Mouse (Mus musculus): ENCODE data around the gene Osbpl7.

Osbpl7 gene

GRCm38 (mm10) chr11:97078751-97079150, 28.3 kb downstream of the Osbpl7 start:
- in situ Hi-C loops (cut with MboI; ENCODE audit: low sequenced_read_pairs) = no loop called here

GRCm38 (mm10) chr11:97080291-97080690, 29.9 kb downstream of the Osbpl7 start:
- in situ Hi-C loops (cut with MboI; ENCODE audit: low sequenced_read_pairs) = no loop called here

- in situ Hi-C loops (cut with MboI; ENCODE audit: low sequenced_read_pairs) = no loop called here
Measured at GRCm38 (mm10) chr11:97082977-97083376, 32.5 kb downstream of the Osbpl7 start.

GRCm38 (mm10) chr11:97083401-97084140, 33.1 kb downstream of the Osbpl7 start:
- in situ Hi-C loops (cut with MboI; ENCODE audit: low sequenced_read_pairs) = no loop called here

GRCm38 (mm10) chr11:97084821-97085505, 34.5 kb downstream of the Osbpl7 start:
- in situ Hi-C loops (cut with MboI; ENCODE audit: low sequenced_read_pairs) = no loop called here

GRCm38 (mm10) chr11:97086365-97086764, 35.9 kb downstream of the Osbpl7 start:
- in situ Hi-C loops (cut with MboI; ENCODE audit: low sequenced_read_pairs) = no loop called here

GRCm38 (mm10) chr11:97094600-97094999, 44.2 kb downstream of the Osbpl7 start:
- in situ Hi-C loops (cut with MboI; ENCODE audit: low sequenced_read_pairs) = no loop called here

GRCm38 (mm10) chr11:97098791-97099190, 48.4 kb downstream of the Osbpl7 start:
- in situ Hi-C loops (cut with MboI; ENCODE audit: low sequenced_read_pairs) = no loop called here

GRCm38 (mm10) chr11:97101722-97102121, 51.3 kb downstream of the Osbpl7 start:
- in situ Hi-C loops (cut with MboI; ENCODE audit: low sequenced_read_pairs) = loop anchor here (5.0 kb wide), 1 partner anchor 46 kb away; no protein-coding TSS in a partner anchor

- in situ Hi-C loops (cut with MboI; ENCODE audit: low sequenced_read_pairs) = loop anchor here (5.0 kb wide), 1 partner anchor 44 kb away; no protein-coding TSS in a partner anchor
Measured at GRCm38 (mm10) chr11:97103163-97104090, 53.0 kb downstream of the Osbpl7 start.

GRCm38 (mm10) chr11:97104091-97104483, 53.7 kb downstream of the Osbpl7 start:
- in situ Hi-C loops (cut with MboI; ENCODE audit: low sequenced_read_pairs) = loop anchor here (5.0 kb wide), 1 partner anchor 43 kb away; no protein-coding TSS in a partner anchor

- in situ Hi-C loops (cut with MboI; ENCODE audit: low sequenced_read_pairs) = no loop called here
Measured at GRCm38 (mm10) chr11:97108976-97109375, 58.5 kb downstream of the Osbpl7 start.

- in situ Hi-C loops (cut with MboI; ENCODE audit: low sequenced_read_pairs) = no loop called here
Measured at GRCm38 (mm10) chr11:97112519-97113125, 62.2 kb downstream of the Osbpl7 start.

- in situ Hi-C loops (cut with MboI; ENCODE audit: low sequenced_read_pairs) = no loop called here
Measured at GRCm38 (mm10) chr11:97114671-97115601, 64.5 kb downstream of the Osbpl7 start, which contains the start of gene Tbx21. Gene Tbx21, minus strand, starts transcription at chr11:97115331.

GRCm38 (mm10) chr11:97115797-97116196, 65.4 kb downstream of the Osbpl7 start:
- in situ Hi-C loops (cut with MboI; ENCODE audit: low sequenced_read_pairs) = no loop called here

Data from CH12F3 (cell line).